Mouse (Mus musculus) brain, embryonic 14.5 days (tissue): ENCODE measurements around the gene Ctdsp2.

Experiments
- CTCF ChIP-seq: fragments of 200-500 bp; IDR thresholded peaks from 2 replicates; pipeline ENCODE4 v1.5.1; 2012; ENCODE audit warnings: inconsistent platforms, mild to moderate bottlenecking, moderate library complexity, borderline replicate concordance; ENCODE audit not compliant: insufficient read depth, insufficient read length; ENCODE audit errors: extremely low read depth
- POLR2A ChIP-seq: fragments of 200-500 bp; IDR thresholded peaks from 2 replicates; pipeline ENCODE4 v1.6.1; 2012; ENCODE audit warnings: mild to moderate bottlenecking, inconsistent platforms, borderline replicate concordance; ENCODE audit not compliant: poor library complexity, insufficient read depth, insufficient read length, severe bottlenecking; ENCODE audit errors: extremely low read depth

DNA sequence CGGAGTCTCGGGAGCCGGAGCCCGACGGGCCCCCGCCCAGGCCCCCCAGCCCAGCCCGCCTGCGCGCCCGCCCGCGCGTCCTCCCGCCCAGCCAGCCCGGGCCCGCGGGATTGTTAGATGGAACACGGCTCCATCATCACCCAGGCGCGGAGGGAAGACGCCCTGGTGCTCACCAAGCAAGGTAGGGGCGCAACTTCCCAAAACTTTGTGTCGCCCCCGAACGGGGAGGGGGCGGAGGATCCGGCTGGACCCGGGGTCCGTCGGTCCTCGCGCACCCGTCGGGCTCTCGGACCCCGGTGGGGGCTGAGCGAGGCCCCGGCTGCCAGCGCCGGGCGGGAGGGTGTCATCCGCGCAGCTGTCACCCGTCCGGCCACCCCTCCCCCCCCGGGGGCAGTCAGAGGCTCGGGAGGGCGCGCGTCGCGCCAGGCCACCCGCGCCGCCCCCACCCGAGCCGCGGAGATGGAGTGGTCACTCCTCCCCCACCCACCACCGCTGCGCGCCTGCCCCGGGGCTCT is 661 bp downstream of the Ctdsp2 start:
- TF ChIP-seq POLR2A (no peak), CTCF (no peak)
